ENCODE assay signal across 9 mouse cellular contexts in genomic region chr6:145359470-145360430, GRCm38 (mm10).
DNase-seq lines count a peak whose midpoint lies in the region; ATAC-seq and TF ChIP-seq lines count a peak whose summit lies in the region.
"Had no signal": no experiment of that assay in that cellular context is flagged by ENCODE, and none has a peak within 500 bp of the region (broad histone marks: within the 10 kb centered on the region; RNA-seq: fewer than 3 reads in every experiment).

No protein-coding gene starts in this region.

- H3K4me2 ChIP-seq in heart, postnatal 0 days (ENCODE audit: low read depth, low read length) = 0 out of 2 replicates have a peak overlapping the region, but pooled peaks have one; percentile 31
- H3K4me2 ChIP-seq: liver, embryonic 13.5 days had no signal

- peak; percentile 53 for DNase-seq in gastrocnemius, postnatal 10 days
- no peak for DNase-seq in gastrocnemius, adult 8-10 months (ENCODE audit: low spot score in 2 of 2)
- peak; percentile 43 to 58 for DNase-seq in cerebellum, postnatal 36 days
- DNase-seq in heart, postnatal 0 days (ENCODE audit: low spot score) = peak; percentile 67
- peak; percentile 38 to 73 for DNase-seq in layer of hippocampus, adult 2 months (ENCODE audit: low spot score in 2 of 2)
- DNase-seq in splenic B cell, adult 2 months (ENCODE audit: low read depth, low spot score) = peak; percentile 82
- DNase-seq: liver, embryonic 13.5 days had no signal

- H3K27ac ChIP-seq in ES-Bruce4 (ENCODE audit: insufficient read depth, low read length) = no peak overlapping the region
- no peak overlapping the region for H3K27ac ChIP-seq in heart, postnatal 0 days (ENCODE audit: low read depth)
- no peak overlapping the region for H3K27ac ChIP-seq in layer of hippocampus, adult 2 months
- H3K27ac ChIP-seq: liver, embryonic 13.5 days had no signal

- no peaks in the 10 kb centered on the region for H3K36me3 ChIP-seq in ES-Bruce4 (ENCODE audit: control insufficient read depth, insufficient read depth, low read length, poor library complexity, severe bottlenecking)
- H3K36me3 ChIP-seq in heart, postnatal 0 days (replicated peaks; ENCODE audit: control insufficient read depth, insufficient read depth, low read length) = no peaks in the 10 kb centered on the region
- no peaks in the 10 kb centered on the region for H3K36me3 ChIP-seq in splenic B cell, adult 2 months (ENCODE audit: control insufficient read depth, insufficient read depth, low read length, poor library complexity, severe bottlenecking)
- H3K36me3 ChIP-seq: liver, embryonic 13.5 days had no signal

- no peak for TF ChIP-seq CTCF in ES-Bruce4 (IDR thresholded peaks at IDR 0.05; ENCODE audit: low read depth, low read length)
- peak; percentile 85 for TF ChIP-seq CTCF in heart, postnatal 0 days (IDR thresholded peaks at IDR 0.05; ENCODE audit: low read depth)
- TF ChIP-seq CTCF in layer of hippocampus, adult 2 months (conservative IDR thresholded peaks at IDR 0.05) = peak; percentile 97

- no peak for TF ChIP-seq EP300 in ES-Bruce4 (IDR thresholded peaks at IDR 0.05; ENCODE audit: insufficient read depth, low read depth, low read length)
- TF ChIP-seq EP300 in heart, postnatal 0 days (IDR thresholded peaks at IDR 0.05; ENCODE audit: low read depth) = no peak

- WGBS in heart, postnatal 0 days = 38% methylated on average over 26 of the region's 26 CpGs

- TF ChIP-seq POLR2A in ES-Bruce4 (IDR thresholded peaks at IDR 0.05; ENCODE audit: insufficient read depth, low read length) = no peak

- ATAC-seq in heart, postnatal 0 days (ENCODE audit: insufficient read depth, low read depth) = no peak
- peak; percentile 28; the same call in 1 of the 2 replicates for ATAC-seq in megakaryocyte-erythroid progenitor cell, adult 5-6 weeks (replicated peaks; ENCODE audit: low FRiP score, low TSS enrichment, poor library complexity, severe bottlenecking)

- peak overlapping the region; percentile 42; the same call in 1 of the 2 replicates for H3K9ac ChIP-seq in ES-Bruce4 (ENCODE audit: low read depth, poor library complexity, severe bottlenecking)
- H3K9ac ChIP-seq in heart, postnatal 0 days (replicated peaks; ENCODE audit: low read depth, low read length) = no peak overlapping the region
- H3K9ac ChIP-seq: liver, embryonic 13.5 days had no signal

- H3K4me3 ChIP-seq in ES-Bruce4 (ENCODE audit: low read depth, low read length) = no peak overlapping the region
- H3K4me3 ChIP-seq in heart, postnatal 0 days (ENCODE audit: low read depth, low read length) = no peak overlapping the region
- H3K4me3 ChIP-seq in layer of hippocampus, adult 2 months = no peak overlapping the region
- H3K4me3 ChIP-seq: liver, embryonic 13.5 days had no signal

- no peaks in the 10 kb centered on the region for H3K4me1 ChIP-seq in ES-Bruce4 (ENCODE audit: control insufficient read depth, insufficient read depth, low read length)
- no peaks in the 10 kb centered on the region for H3K4me1 ChIP-seq in heart, postnatal 0 days (ENCODE audit: control insufficient read depth, insufficient read depth)

- no peaks in the 10 kb centered on the region for H3K27me3 ChIP-seq in ES-Bruce4 (ENCODE audit: control insufficient read depth, insufficient read depth, low read length, poor library complexity, severe bottlenecking)
- peaks cover 5% of the 10 kb centered on the region for H3K27me3 ChIP-seq in heart, postnatal 0 days (ENCODE audit: control insufficient read depth, insufficient read depth, low read length)
- no peaks in the 10 kb centered on the region for H3K27me3 ChIP-seq in splenic B cell, adult 2 months (ENCODE audit: control insufficient read depth, insufficient read depth, low read length, poor library complexity, severe bottlenecking)
- H3K27me3 ChIP-seq: liver, embryonic 13.5 days had no signal

- no peaks in the 10 kb centered on the region for H3K9me3 ChIP-seq in ES-Bruce4 (replicated peaks; ENCODE audit: control insufficient read depth, insufficient read depth, low read length, poor library complexity, severe bottlenecking)
- 0 out of 2 replicates have a peak, but pooled peaks cover 5% of the 10 kb centered on the region for H3K9me3 ChIP-seq in heart, postnatal 0 days (replicated peaks; ENCODE audit: control insufficient read depth, low read length)
- H3K9me3 ChIP-seq: liver, embryonic 13.5 days had no signal

Comparison
In these comparisons a context has a peak if more than half of its experiments do, and no peak if none do; other contexts are left out.
1. DNase-seq: peak in gastrocnemius, postnatal 10 days (single experiment), cerebellum, postnatal 36 days (2 of 2), heart, postnatal 0 days (single experiment), layer of hippocampus, adult 2 months (2 of 2) and splenic B cell, adult 2 months (single experiment); none in gastrocnemius, adult 8-10 months (0 of 2).